Mouse (Mus musculus) limb, embryonic 12.5 days (tissue): ENCODE measurements at regions not wholly inside any gene's neighbourhood (a gene's known extent, or its start where the extent isn't known, plus 50 kb on each side); places are given as distances from the start of the nearest gene placed in this dataset.
A peak's percentile ranks its signal among the peaks of the same experiment; 100 is the strongest.

ENCODE experiments used
- ATAC-seq: fragments of 200-750 bp; cut with Nextera tagmentation; 2 replicates; pipeline ENCODE4 v1.8.0; 2017; ENCODE audit warnings: low read depth, moderate TSS enrichment; ENCODE audit not compliant: insufficient number of reproducible peaks, insufficient read depth, low FRiP score, low TSS enrichment
- H3K27ac ChIP-seq: fragments of 300-500 bp; sonication (generic); 2 replicates; pipeline ENCODE4 v1.5.1; 2016; ENCODE audit warnings: mild to moderate bottlenecking, moderate library complexity
- H3K27me3 ChIP-seq: fragments of 300-500 bp; sonication (generic); 2 replicates; pipeline ENCODE4 v1.6.1; 2016; ENCODE audit warnings: mild to moderate bottlenecking, moderate library complexity
- H3K36me3 ChIP-seq: fragments of 300-500 bp; sonication (generic); 2 replicates; pipeline ENCODE4 v1.6.1; 2016; ENCODE audit warnings: mild to moderate bottlenecking, moderate library complexity
- H3K4me1 ChIP-seq: fragments of 300-500 bp; sonication (generic); replicated peaks from 2 replicates; pipeline ENCODE4 v1.6.1; 2016
- H3K4me2 ChIP-seq: fragments of 300-500 bp; sonication (generic); 2 replicates; pipeline ENCODE4 v1.6.1; 2016; ENCODE audit warnings: mild to moderate bottlenecking, moderate library complexity
- H3K4me3 ChIP-seq: fragments of 300-500 bp; sonication (generic); replicated peaks from 2 replicates; pipeline ENCODE4 v1.5.1; 2016; ENCODE audit warnings: mild to moderate bottlenecking
- H3K9ac ChIP-seq: fragments of 300-500 bp; sonication (generic); replicated peaks from 2 replicates; pipeline ENCODE4 v1.6.1; 2016; ENCODE audit warnings: mild to moderate bottlenecking, moderate library complexity
- H3K9me3 ChIP-seq: fragments of 300-500 bp; sonication (generic); 2 replicates; pipeline ENCODE4 v1.6.1; 2016; ENCODE audit warnings: mild to moderate bottlenecking, moderate library complexity
- WGBS: fragments of 180-500 bp; shearing (Covaris S2); methylation state at CpG from one replicate; pipeline ENCODE4 v1.1.7; 2016; 5-methylcytosine and 5-hydroxymethylcytosine counted together

DNA sequence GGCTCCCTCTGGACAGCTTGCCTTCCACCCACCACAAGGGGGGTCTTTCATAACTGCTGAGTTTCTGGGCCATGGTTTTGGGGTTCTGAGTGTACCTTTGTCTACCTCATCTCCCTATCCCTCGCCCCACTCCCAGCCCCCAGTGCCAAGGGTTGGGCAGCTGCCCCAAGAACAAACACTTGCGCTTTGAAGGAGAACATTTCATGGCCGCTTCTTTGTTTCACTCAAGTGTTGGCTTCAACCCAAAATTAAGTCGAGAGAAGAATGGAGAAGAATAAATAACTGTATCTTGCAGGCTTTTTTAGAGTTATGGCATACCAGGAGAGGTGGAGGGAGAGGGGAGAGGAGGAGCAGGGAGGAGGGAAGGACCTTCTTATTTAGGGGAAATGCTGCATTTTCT lies 216.5 kb upstream of the Cadm1 start:
- no peaks in the 10 kb centered on the region for H3K27me3 ChIP-seq
- H3K27ac ChIP-seq: no peak overlapping the region
- H3K9ac ChIP-seq: no peak overlapping the region
- H3K4me3 ChIP-seq: no peak overlapping the region
- H3K9me3 ChIP-seq: no peaks in the 10 kb centered on the region
- ATAC-seq: no peak
- H3K4me2 ChIP-seq: no peak overlapping the region
- H3K4me1 ChIP-seq: no peaks in the 10 kb centered on the region
- WGBS: 85% methylated on average over 4 of the region's 4 CpGs
- H3K36me3 ChIP-seq: no peaks in the 10 kb centered on the region

DNA sequence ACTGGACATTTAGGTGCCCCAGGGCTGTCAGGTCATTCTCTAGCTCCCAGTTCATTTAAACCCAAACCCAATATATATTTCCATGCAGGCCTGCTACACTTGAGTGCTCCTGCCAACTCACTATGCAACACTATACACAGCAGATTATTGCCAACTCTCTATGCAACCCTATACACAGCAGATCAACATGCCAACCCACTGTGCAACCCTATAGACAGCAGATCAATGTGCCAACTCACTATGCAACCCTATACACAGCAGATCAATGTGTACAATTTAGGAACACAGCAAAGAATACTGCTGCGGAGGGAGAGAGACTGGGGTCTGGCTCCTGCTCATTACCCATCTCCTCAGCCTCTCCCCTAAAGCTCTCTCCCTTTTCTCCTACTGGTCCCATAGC lies 215.7 kb upstream of the Cadm1 start:
- Histone ChIP-seq H3K4me3 (no peak overlapping the region), H3K9me3 (no peaks in the 10 kb centered on the region), H3K4me2 (no peak overlapping the region), H3K36me3 (no peaks in the 10 kb centered on the region), H3K9ac (no peak overlapping the region), H3K27ac (no peak overlapping the region), H3K4me1 (no peaks in the 10 kb centered on the region), H3K27me3 (no peaks in the 10 kb centered on the region)
- 85% methylated on average over 1 of the region's 1 CpGs for WGBS
- ATAC-seq: no peak

DNA sequence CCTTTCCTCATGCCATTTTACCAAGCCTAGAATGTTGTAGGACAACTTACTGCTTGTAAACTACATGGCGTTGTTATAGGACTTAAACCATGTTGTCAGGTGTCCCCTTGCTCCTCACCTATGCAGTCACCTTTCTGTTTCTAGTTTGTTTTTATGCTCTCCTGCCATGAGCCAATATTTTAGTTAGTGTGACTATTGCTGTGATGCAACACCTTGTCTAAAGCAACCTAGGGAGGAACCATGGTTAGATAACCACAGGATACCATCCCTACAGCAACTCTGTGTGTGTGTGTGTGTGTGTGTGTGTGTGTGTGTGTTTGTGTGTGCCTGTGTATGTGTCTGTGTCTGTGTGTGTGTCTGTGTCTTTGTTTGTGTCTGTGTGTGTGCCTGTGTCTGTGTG lies 209.6 kb upstream of the Cadm1 start:
- no peaks in the 10 kb centered on the region for H3K27me3 ChIP-seq
- WGBS: 86% methylated on average over 1 of the region's 1 CpGs
- H3K4me1 ChIP-seq: peaks cover 6% of the 10 kb centered on the region
- no peak overlapping the region for H3K9ac ChIP-seq
- no peak for ATAC-seq
- H3K4me3 ChIP-seq: no peak overlapping the region
- H3K9me3 ChIP-seq: no peaks in the 10 kb centered on the region
- H3K27ac ChIP-seq: no peak overlapping the region
- H3K4me2 ChIP-seq: no peak overlapping the region
- H3K36me3 ChIP-seq: no peaks in the 10 kb centered on the region

DNA sequence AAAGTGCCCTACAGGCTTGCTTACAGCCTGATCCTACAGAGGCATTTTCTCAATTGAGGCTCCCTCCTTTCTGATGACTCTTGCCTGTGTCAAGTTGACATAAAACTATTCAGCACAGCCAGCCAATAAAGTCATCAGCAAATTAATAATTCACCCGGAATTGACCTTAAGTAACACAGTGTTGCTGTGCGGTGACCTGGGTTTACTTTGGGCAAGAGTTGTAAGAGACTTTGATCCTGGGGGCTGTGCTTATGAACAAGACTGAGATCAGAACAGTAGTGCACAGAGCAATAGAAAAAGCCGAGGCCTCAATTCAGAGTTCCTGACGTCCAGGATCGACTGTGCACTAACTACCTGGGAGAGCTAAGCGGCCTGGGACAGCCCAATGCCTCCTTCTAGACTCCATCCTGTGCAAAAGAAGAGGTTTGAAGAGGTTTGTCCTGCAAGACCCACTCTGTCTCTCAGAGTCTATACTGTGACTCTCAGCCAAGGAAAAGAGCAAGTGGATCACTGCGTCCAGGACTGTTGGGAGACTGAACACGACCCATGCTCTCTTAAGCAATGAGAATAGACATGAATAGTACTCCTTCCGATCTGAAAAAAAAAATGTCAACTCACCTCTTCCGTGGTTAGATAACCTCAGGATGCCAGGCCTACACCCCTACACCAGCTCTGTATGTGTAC lies 208.7 kb upstream of the Cadm1 start:
- ATAC-seq: no peak
- H3K4me3 ChIP-seq: no peak overlapping the region

DNA sequence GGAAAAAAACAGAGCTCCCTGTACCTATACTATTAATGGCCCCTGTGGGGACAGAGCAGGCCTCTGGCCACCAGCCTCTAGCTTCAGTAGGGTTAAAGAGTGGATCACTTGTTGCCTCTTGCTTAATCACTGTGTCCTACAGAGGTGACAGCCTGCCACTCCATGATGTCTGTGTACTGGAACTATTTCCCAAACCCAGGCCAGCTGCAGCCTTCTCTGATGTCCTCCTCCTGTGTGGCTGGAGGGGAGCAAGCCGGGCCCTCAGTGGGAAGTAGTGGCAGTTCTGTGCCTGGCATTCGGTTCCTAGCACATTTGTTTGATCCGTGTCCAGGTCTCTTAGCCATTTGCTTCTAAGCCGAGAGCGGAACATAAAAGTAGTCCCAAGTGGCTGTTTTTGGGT lies 207.7 kb upstream of the Cadm1 start:
- H3K36me3 ChIP-seq: no peaks in the 10 kb centered on the region
- no peaks in the 10 kb centered on the region for H3K27me3 ChIP-seq
- no peak overlapping the region for H3K4me3 ChIP-seq
- H3K27ac ChIP-seq: no peak overlapping the region
- H3K9ac ChIP-seq: no peak overlapping the region
- no peak overlapping the region for H3K4me2 ChIP-seq
- H3K4me1 ChIP-seq: peaks cover 6% of the 10 kb centered on the region
- WGBS: 69% methylated on average over 5 of the region's 5 CpGs
- no peaks in the 10 kb centered on the region for H3K9me3 ChIP-seq
- no peak for ATAC-seq

More for the DNA sequence above, 208.7 kb upstream of the Cadm1 start:
- H3K27me3 ChIP-seq: no peaks in the 10 kb centered on the region
- H3K4me2 ChIP-seq: no peak overlapping the region
- no peaks in the 10 kb centered on the region for H3K9me3 ChIP-seq
- H3K4me1 ChIP-seq: peaks cover 6% of the 10 kb centered on the region
- H3K9ac ChIP-seq: no peak overlapping the region
- H3K27ac ChIP-seq: no peak overlapping the region
- 73% methylated on average over 10 of the region's 10 CpGs for WGBS
- no peaks in the 10 kb centered on the region for H3K36me3 ChIP-seq

DNA sequence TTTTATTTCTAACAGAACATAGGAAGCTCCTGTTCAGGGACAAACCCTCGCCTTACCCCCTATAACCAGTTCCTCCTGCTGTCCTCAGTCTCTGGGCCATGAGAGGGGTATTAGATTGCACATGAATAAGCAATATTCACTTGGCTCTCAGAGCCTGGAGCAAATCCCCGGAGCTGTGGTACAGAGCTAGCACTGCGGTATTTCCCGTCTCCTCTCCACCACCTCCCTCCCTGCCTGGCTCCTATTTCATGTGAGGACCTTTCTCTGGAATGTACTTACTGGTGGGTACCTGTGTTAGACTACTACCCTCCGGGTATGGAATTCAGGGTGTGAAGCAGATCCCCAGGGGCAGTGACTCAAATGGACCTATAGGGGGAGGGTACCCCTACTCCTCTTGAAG lies 206.9 kb upstream of the Cadm1 start:
- H3K27ac ChIP-seq: no peak overlapping the region
- no peak overlapping the region for H3K9ac ChIP-seq
- H3K4me1 ChIP-seq: peaks cover 6% of the 10 kb centered on the region
- H3K4me3 ChIP-seq: no peak overlapping the region
- H3K4me2 ChIP-seq: no peak overlapping the region
- peak; percentile 59; the same call in 1 of the 2 replicates for ATAC-seq
- no peaks in the 10 kb centered on the region for H3K36me3 ChIP-seq
- WGBS: 38% methylated on average over 5 of the region's 5 CpGs
- no peaks in the 10 kb centered on the region for H3K27me3 ChIP-seq
- no peaks in the 10 kb centered on the region for H3K9me3 ChIP-seq

DNA sequence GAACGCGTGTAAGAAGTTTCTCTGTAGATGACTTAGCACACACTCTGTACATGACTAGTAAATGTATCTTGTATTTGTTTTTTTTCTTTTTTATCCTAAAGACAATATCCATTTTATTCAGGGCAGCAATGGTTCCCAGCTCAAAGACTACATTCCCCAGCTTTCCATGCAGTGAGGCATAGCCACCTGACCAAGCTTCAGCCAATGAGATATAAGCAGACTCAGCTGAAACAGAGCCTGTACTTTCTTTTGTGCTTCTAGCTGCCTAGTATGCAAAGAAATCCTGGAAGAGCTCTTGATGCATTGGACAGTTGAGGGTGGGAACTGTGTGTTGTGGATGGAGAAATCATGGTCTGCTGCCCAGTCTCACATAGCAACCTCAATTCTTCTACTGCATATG lies 202.4 kb upstream of the Cadm1 start:
- H3K9ac ChIP-seq: no peak overlapping the region
- no peak overlapping the region for H3K4me2 ChIP-seq
- no peak overlapping the region for H3K4me3 ChIP-seq
- no peaks in the 10 kb centered on the region for H3K36me3 ChIP-seq
- peaks cover 5% of the 10 kb centered on the region for H3K4me1 ChIP-seq
- H3K27me3 ChIP-seq: no peaks in the 10 kb centered on the region
- ATAC-seq: no peak
- no peaks in the 10 kb centered on the region for H3K9me3 ChIP-seq
- WGBS: 98% methylated on average over 2 of the region's 2 CpGs
- H3K27ac ChIP-seq: no peak overlapping the region

DNA sequence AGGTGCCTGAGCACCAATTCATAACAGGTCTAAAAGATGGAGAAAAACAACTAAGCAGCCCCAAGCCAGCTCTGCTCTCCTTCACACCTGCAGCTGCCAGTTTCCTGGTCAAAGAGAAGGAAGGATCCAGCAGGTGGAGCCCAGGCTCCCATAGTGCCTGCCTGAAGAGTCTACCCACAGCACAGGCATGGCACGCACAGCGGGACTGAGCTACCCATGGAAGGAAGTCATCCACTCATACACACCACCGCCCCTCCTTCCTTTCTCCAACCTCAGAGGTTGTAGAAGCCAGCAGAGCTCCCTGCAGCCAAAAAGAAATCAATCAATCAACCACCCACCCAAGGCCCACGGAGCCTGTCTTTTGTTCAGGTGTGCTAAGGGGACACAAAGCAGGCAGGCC lies 197.0 kb upstream of the Cadm1 start:
- no peak for ATAC-seq
- Histone ChIP-seq H3K4me2 (no peak overlapping the region), H3K9ac (no peak overlapping the region), H3K27ac (no peak overlapping the region), H3K4me3 (no peak overlapping the region), H3K9me3 (no peaks in the 10 kb centered on the region), H3K27me3 (no peaks in the 10 kb centered on the region), H3K36me3 (no peaks in the 10 kb centered on the region), H3K4me1 (peaks cover 7% of the 10 kb centered on the region; the same call in 1 of the 2 replicates)
- 78% methylated on average over 4 of the region's 4 CpGs for WGBS

DNA sequence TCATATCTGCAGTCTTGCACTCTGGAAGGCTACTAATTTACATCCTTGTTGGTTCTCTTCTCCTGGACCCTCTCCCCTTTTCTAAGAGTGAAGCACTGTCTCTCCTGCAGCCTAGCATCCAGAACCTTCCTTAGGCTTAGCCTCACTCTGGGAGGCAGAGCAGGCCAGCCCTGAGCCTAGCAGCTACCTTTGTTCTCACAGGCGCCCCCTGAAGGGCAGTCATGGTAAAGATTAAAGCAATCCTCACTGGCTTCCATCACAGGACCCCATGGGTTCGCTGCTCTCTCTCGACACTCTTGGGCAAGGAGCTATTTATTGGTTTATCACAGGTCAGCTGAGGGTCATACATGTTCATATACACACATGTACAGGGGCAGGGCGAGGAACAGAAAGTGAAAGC lies 191.8 kb upstream of the Cadm1 start:
- no peaks in the 10 kb centered on the region for H3K36me3 ChIP-seq
- no peak overlapping the region for H3K4me3 ChIP-seq
- no peaks in the 10 kb centered on the region for H3K27me3 ChIP-seq
- H3K27ac ChIP-seq: no peak overlapping the region
- H3K4me2 ChIP-seq: no peak overlapping the region
- no peak for ATAC-seq
- WGBS: 54% methylated on average over 4 of the region's 4 CpGs
- no peaks in the 10 kb centered on the region for H3K9me3 ChIP-seq
- H3K4me1 ChIP-seq: peaks cover 7% of the 10 kb centered on the region; the same call in 1 of the 2 replicates
- H3K9ac ChIP-seq: no peak overlapping the region

DNA sequence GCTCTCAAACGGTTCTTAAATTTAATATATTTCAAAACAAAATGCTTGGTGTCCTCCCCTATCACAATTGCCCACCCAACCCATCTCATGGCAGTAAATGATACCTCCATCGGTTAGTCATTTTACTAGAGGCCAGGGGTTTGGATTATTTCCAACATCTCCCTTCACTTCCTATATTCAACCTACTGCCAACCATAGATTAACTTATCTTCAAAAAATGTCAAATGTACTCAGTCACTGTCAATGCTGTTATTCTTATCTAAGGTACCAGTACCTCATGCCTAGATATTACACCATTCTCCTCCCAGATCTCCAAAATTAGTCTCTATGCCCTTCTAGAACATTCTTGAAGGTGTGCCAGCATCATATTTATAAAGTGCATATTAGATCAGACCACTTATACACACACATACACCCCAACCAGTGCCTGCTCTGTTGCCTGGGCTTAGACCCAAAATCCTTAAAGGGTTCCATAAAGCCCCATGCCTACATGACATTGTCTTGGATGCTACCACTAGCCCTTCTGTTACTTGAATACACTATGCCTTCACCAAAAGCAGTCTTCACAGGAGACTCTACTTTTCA lies 183.4 kb upstream of the Cadm1 start:
- no peaks in the 10 kb centered on the region for H3K27me3 ChIP-seq
- no peaks in the 10 kb centered on the region for H3K9me3 ChIP-seq
- no peaks in the 10 kb centered on the region for H3K36me3 ChIP-seq
- H3K9ac ChIP-seq: no peak overlapping the region
- no peak for ATAC-seq
- no peak overlapping the region for H3K4me2 ChIP-seq
- H3K27ac ChIP-seq: no peak overlapping the region
- no peak overlapping the region for H3K4me3 ChIP-seq
- WGBS: 85% methylated on average over 2 of the region's 2 CpGs
- H3K4me1 ChIP-seq: no peaks in the 10 kb centered on the region

DNA sequence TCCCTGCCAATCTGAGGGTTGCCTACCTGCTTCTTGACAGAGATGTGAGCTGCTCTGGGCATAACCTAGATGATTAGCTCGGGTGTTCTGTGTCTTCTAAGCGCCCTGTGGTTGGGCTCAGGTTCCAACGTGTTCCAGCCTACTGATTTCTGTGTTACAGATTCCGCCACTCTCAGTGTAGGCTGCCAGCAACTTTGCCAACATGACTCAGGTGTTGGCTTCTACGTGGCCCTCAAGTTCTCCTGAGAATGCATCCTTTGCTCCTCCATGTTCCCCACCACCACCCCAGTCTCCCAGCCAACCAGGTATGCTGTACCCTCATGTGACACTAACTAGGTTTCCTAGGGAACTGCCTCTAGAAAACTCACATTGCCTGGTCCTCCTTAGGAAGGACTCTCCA lies 179.7 kb upstream of the Cadm1 start:
- no peaks in the 10 kb centered on the region for H3K9me3 ChIP-seq
- no peaks in the 10 kb centered on the region for H3K27me3 ChIP-seq
- no peak overlapping the region for H3K27ac ChIP-seq
- peaks cover 32% of the 10 kb centered on the region for H3K4me1 ChIP-seq
- H3K4me3 ChIP-seq: no peak overlapping the region
- WGBS: 81% methylated on average over 5 of the region's 5 CpGs
- ATAC-seq: no peak
- no peak overlapping the region for H3K9ac ChIP-seq
- H3K36me3 ChIP-seq: no peaks in the 10 kb centered on the region
- no peak overlapping the region for H3K4me2 ChIP-seq

DNA sequence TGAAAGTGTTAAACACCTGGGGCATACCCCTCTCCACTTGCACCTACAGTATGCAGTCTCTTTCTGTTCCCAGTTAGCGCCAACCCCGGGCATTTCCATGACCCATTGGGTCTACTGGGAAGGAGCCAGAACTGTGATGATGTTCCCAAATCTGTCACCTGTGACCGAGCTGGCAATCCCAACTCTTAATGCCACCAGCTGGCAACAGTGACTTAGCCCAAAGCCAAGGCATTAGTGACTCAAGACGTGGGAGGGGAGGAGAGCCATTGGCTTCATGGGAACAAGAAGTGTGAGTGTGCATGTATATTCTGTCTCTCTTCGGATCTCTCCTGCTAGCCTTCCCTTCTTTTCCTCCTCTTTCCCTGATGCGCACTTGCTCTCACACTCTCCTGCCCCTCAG lies 178.9 kb upstream of the Cadm1 start:
- no peaks in the 10 kb centered on the region for H3K36me3 ChIP-seq
- no peak for ATAC-seq
- peaks cover 32% of the 10 kb centered on the region for H3K4me1 ChIP-seq
- H3K9me3 ChIP-seq: no peaks in the 10 kb centered on the region
- WGBS: 80% methylated on average over 6 of the region's 6 CpGs
- H3K27ac ChIP-seq: no peak overlapping the region
- H3K4me2 ChIP-seq: no peak overlapping the region
- no peak overlapping the region for H3K4me3 ChIP-seq
- H3K27me3 ChIP-seq: no peaks in the 10 kb centered on the region
- H3K9ac ChIP-seq: no peak overlapping the region
